Mouse (Mus musculus) heart, postnatal 0 days (tissue): ENCODE measurements around the gene Gm38394. TPM values are rescaled to one million over a fixed set of nuclear protein-coding genes. Genes with fewer than 3 reads are reported as not detected.

Experiments
- ATAC-seq: fragments of 200-750 bp; cut with Nextera tagmentation; 2 replicates; pipeline ENCODE4 v1.8.0; 2017; ENCODE audit warnings: low read depth, moderate number of reproducible peaks, moderate library complexity; ENCODE audit not compliant: insufficient read depth
- DNase-seq: peaks from one replicate; pipeline ENCODE4 v3.0.0-alpha.2; 2016; ENCODE audit warnings: low spot score
- H3K27ac ChIP-seq: fragments of 300-500 bp; sonication (generic); 2 replicates; pipeline ENCODE4 v1.5.1; 2014; ENCODE audit warnings: low read depth, mild to moderate bottlenecking
- H3K27me3 ChIP-seq: fragments of 300-500 bp; sonication (generic); 2 replicates; pipeline ENCODE4 v1.6.1; 2014; ENCODE audit warnings: low read length, mixed read lengths; ENCODE audit not compliant: control insufficient read depth, insufficient read depth
- H3K36me3 ChIP-seq: fragments of 300-500 bp; sonication (generic); replicated peaks from 2 replicates; pipeline ENCODE4 v1.6.1; 2014; ENCODE audit warnings: low read length, mixed read lengths; ENCODE audit not compliant: control insufficient read depth, insufficient read depth
- H3K4me1 ChIP-seq: fragments of 300-500 bp; sonication (generic); 2 replicates; pipeline ENCODE4 v1.6.1; 2014; ENCODE audit warnings: antibody characterized with exemption; ENCODE audit not compliant: control insufficient read depth, insufficient read depth
- H3K4me2 ChIP-seq: fragments of 300-500 bp; sonication (generic); 2 replicates; pipeline ENCODE4 v1.6.1; 2014; ENCODE audit warnings: low read depth, mild to moderate bottlenecking, low read length, moderate library complexity
- H3K4me3 ChIP-seq: fragments of 300-500 bp; sonication (generic); 2 replicates; pipeline ENCODE4 v1.5.1; 2014; ENCODE audit warnings: low read depth, low read length
- H3K9ac ChIP-seq: fragments of 300-500 bp; sonication (generic); replicated peaks from 2 replicates; pipeline ENCODE4 v1.6.1; 2014; ENCODE audit warnings: low read depth, low read length, mixed read lengths
- H3K9me3 ChIP-seq: fragments of 300-500 bp; sonication (generic); replicated peaks from 2 replicates; pipeline ENCODE4 v1.6.1; 2016; ENCODE audit warnings: low read length; ENCODE audit not compliant: control insufficient read depth
- CTCF ChIP-seq: IDR thresholded peaks from 2 replicates; pipeline ENCODE4 v1.5.1; 2016; ENCODE audit warnings: antibody characterized with exemption, control low read depth, low read depth
- EP300 ChIP-seq: IDR thresholded peaks from 2 replicates; pipeline ENCODE4 v1.6.1; 2016; ENCODE audit warnings: antibody characterized with exemption, low read depth
- WGBS: fragments of 180-500 bp; shearing (Covaris S2); extraction: QIAGEN DNeasy Blood & Tissue Kit; methylation state at CpG from one replicate; pipeline ENCODE4 v1.1.7; 2014; 5-methylcytosine and 5-hydroxymethylcytosine counted together
- polyA plus RNA-seq: library from polyadenylated mRNA; unstranded; fragments of >200 nt; fragmentation: Nextera tagmentation; extraction: Ambion mirVana; gene quantifications from 2 replicates; pipeline ENCODE4 v1.2.1, GENCODE M21; 2015
- total RNA-seq: library from RNA; depleted of rRNA; stranded (reverse); fragments of >200 nt; gene quantifications from 2 replicates; pipeline ENCODE4 v1.2.3, GENCODE M21; 2014; ENCODE audit warnings: low replicate concordance

Gm38394 gene
- total and polyA plus RNA-seq, 2 experiments from 2014 or later, result 2.1 to 2.6 TPM

DNA sequence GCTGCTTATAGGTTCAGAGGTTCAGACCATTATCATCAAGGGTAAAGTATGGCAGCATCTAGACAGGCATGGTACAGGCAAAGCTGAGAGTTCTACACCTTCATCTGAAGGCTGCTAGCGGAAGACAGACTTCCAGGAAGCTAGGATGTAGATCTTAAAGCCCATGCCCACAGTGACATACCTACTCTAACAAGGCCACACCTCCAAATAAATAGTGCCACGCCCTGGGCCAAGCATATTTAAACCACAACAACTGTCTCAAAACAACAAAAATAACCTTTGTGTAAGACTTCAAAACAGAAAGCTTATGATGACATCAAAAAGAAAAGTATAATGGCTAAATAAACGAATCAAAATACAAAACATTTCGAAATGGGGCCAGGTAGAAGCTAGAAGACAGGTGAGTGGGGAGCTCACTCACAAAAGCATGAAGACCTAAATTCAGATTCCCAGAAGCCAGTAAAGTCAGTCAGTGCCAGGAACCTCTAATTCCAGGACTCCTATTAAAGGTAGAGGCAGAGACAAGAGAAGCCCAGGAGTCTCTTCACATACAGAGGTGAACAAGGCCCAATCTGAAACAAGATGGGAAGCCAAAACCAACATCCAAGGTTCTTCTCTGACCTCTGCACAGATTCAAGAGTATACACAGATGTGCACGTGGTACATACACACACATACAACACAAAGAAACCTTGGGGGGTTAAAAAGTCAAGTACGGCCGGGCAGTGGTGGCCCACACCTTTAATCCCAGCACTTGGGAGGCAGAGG, 10.6 kb downstream of the Gm38394 start:
- H3K9ac ChIP-seq, result no peak overlapping the region
- no peaks in the 10 kb centered on the region for H3K27me3 ChIP-seq
- WGBS, result 90% methylated on average over 7 of the region's 7 CpGs
- H3K9me3 ChIP-seq, result no peaks in the 10 kb centered on the region
- TF ChIP-seq EP300, result no peak
- TF ChIP-seq CTCF, result no peak
- H3K27ac ChIP-seq, result no peak overlapping the region
- H3K4me3 ChIP-seq, result no peak overlapping the region
- DNase-seq, result no peak
- no peaks in the 10 kb centered on the region for H3K4me1 ChIP-seq
- peaks cover 35% of the 10 kb centered on the region for H3K36me3 ChIP-seq
- H3K4me2 ChIP-seq, result no peak overlapping the region
- no peak for ATAC-seq

GRCm38 (mm10) chr1:133645652-133646051, 15.5 kb downstream of the Gm38394 start:
- Histone ChIP-seq H3K9me3 (no peaks in the 10 kb centered on the region), H3K27ac (no peak overlapping the region), H3K4me3 (no peak overlapping the region), H3K4me1 (no peaks in the 10 kb centered on the region), H3K27me3 (no peaks in the 10 kb centered on the region), H3K4me2 (no peak overlapping the region), H3K9ac (no peak overlapping the region), H3K36me3 (peaks cover 66% of the 10 kb centered on the region)
- DNase-seq (no peak), ATAC-seq (no peak)
- TF ChIP-seq CTCF (no peak), EP300 (no peak)
- 88% methylated on average over 5 of the region's 5 CpGs for WGBS

GRCm38 (mm10) chr1:133641163-133641562, 20.0 kb downstream of the Gm38394 start:
- TF ChIP-seq CTCF (no peak), EP300 (no peak)
- no peak overlapping the region for H3K9ac ChIP-seq
- H3K4me2 ChIP-seq, result no peak overlapping the region
- H3K27me3 ChIP-seq, result no peaks in the 10 kb centered on the region
- H3K27ac ChIP-seq, result no peak overlapping the region
- no peak for ATAC-seq
- no peaks in the 10 kb centered on the region for H3K9me3 ChIP-seq
- no peaks in the 10 kb centered on the region for H3K4me1 ChIP-seq
- WGBS, result 90% methylated on average over 2 of the region's 2 CpGs
- H3K4me3 ChIP-seq, result no peak overlapping the region
- DNase-seq, result no peak
- peaks cover 97% of the 10 kb centered on the region for H3K36me3 ChIP-seq

DNA sequence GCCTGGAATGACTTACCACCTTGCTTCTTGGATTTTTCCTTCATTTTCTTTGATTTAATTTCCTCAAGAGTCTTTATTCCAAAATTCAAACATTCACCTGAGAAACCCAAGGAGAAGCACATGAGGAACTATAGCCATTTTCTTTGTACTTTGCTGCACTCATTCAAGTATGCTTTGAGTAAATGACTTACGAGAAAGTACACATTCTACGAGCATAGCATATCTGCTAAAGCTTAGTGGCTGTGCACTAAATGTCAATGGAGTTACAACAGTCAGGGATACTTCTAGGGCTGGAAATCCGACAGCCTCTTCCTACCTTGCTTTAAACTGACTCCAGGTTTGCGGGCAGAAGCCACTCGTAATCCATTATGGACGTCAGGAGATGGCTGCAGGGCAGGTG, 22.6 kb downstream of the Gm38394 start:
- ATAC-seq (no peak), DNase-seq (no peak)
- Histone ChIP-seq H3K9ac (no peak overlapping the region), H3K27ac (no peak overlapping the region), H3K27me3 (no peaks in the 10 kb centered on the region), H3K4me1 (no peaks in the 10 kb centered on the region), H3K4me3 (no peak overlapping the region), H3K4me2 (no peak overlapping the region), H3K36me3 (peaks cover 94% of the 10 kb centered on the region), H3K9me3 (no peaks in the 10 kb centered on the region)
- WGBS, result 84% methylated on average over 6 of the region's 6 CpGs
- TF ChIP-seq CTCF, result no peak
- TF ChIP-seq EP300, result no peak

GRCm38 (mm10) chr1:133632168-133632567, 28.9 kb downstream of the Gm38394 start:
- Histone ChIP-seq H3K4me3 (no peak overlapping the region), H3K4me2 (no peak overlapping the region), H3K9me3 (no peaks in the 10 kb centered on the region), H3K36me3 (peaks cover 89% of the 10 kb centered on the region), H3K4me1 (no peaks in the 10 kb centered on the region), H3K27me3 (no peaks in the 10 kb centered on the region), H3K9ac (no peak overlapping the region), H3K27ac (no peak overlapping the region)
- ATAC-seq (no peak), DNase-seq (no peak)
- peak; percentile 37 for TF ChIP-seq CTCF
- TF ChIP-seq EP300, result no peak
- 87% methylated on average over 2 of the region's 2 CpGs for WGBS

- Histone ChIP-seq H3K9me3 (no peaks in the 10 kb centered on the region), H3K27ac (no peak overlapping the region), H3K9ac (no peak overlapping the region), H3K4me2 (no peak overlapping the region), H3K27me3 (no peaks in the 10 kb centered on the region), H3K4me1 (no peaks in the 10 kb centered on the region), H3K36me3 (peaks cover 86% of the 10 kb centered on the region), H3K4me3 (no peak overlapping the region)
- WGBS, result 61% methylated on average over 2 of the region's 2 CpGs
- no peak for TF ChIP-seq CTCF
- no peak for TF ChIP-seq EP300
- DNase-seq (no peak), ATAC-seq (no peak)
Observed at GRCm38 (mm10) chr1:133625052-133625451, 36.1 kb downstream of the Gm38394 start.
